Mouse (Mus musculus) intestine, embryonic 16.5 days (tissue): ENCODE data around the gene Setmar. TPM values are rescaled to one million over a fixed set of nuclear protein-coding genes. Genes with fewer than 3 reads are reported as not detected.
A peak's percentile ranks its signal among the peaks of the same experiment; 100 is the strongest.

Experiments
- ATAC-seq: fragments of 200-750 bp; cut with Nextera tagmentation; 2 replicates; pipeline ENCODE4 v1.8.0; 2017; ENCODE audit warnings: moderate TSS enrichment, moderate library complexity
- H3K27ac ChIP-seq: fragments of 300-500 bp; sonication (generic); 2 replicates; pipeline ENCODE4 v1.5.1; 2014; ENCODE audit warnings: mild to moderate bottlenecking, low read length
- H3K27me3 ChIP-seq: fragments of 300-500 bp; sonication (generic); replicated peaks from 2 replicates; pipeline ENCODE4 v1.6.1; 2014; ENCODE audit warnings: low read length, control low read depth, mixed read lengths; ENCODE audit not compliant: control insufficient read depth, insufficient read depth
- H3K36me3 ChIP-seq: fragments of 300-500 bp; sonication (generic); 2 replicates; pipeline ENCODE4 v1.6.1; 2014; ENCODE audit warnings: low read length, control low read depth; ENCODE audit not compliant: control insufficient read depth, insufficient read depth
- H3K4me1 ChIP-seq: fragments of 300-500 bp; sonication (generic); 2 replicates; pipeline ENCODE4 v1.6.1; 2014; ENCODE audit warnings: low read length, control low read depth, mixed read lengths; ENCODE audit not compliant: control insufficient read depth, insufficient read depth
- H3K4me2 ChIP-seq: fragments of 300-500 bp; sonication (generic); 2 replicates; pipeline ENCODE4 v1.6.1; 2014; ENCODE audit warnings: low read depth, low read length, control low read depth
- H3K4me3 ChIP-seq: fragments of 300-500 bp; sonication (generic); 2 replicates; pipeline ENCODE4 v1.5.1; 2014; ENCODE audit warnings: mild to moderate bottlenecking, low read length
- H3K9ac ChIP-seq: fragments of 300-500 bp; sonication (generic); 2 replicates; pipeline ENCODE4 v1.6.1; 2014; ENCODE audit warnings: low read depth, low read length
- H3K9me3 ChIP-seq: fragments of 300-500 bp; sonication (generic); 2 replicates; pipeline ENCODE4 v1.6.1; 2016; ENCODE audit warnings: low read length, control low read depth; ENCODE audit not compliant: control insufficient read depth
- WGBS: fragments of 180-500 bp; shearing (Covaris S2); extraction: QIAGEN DNeasy Blood & Tissue Kit; methylation state at CpG from one replicate; pipeline ENCODE4 v1.1.7; 2014; 5-methylcytosine and 5-hydroxymethylcytosine counted together
- polyA plus RNA-seq: library from polyadenylated mRNA; unstranded; fragments of >200 nt; fragmentation: Nextera tagmentation; extraction: Ambion mirVana; gene quantifications from 2 replicates; pipeline ENCODE4 v1.2.1, GENCODE M21; 2015

The Setmar gene
- polyA plus RNA-seq, 1 experiment from 2014 or later, result 6.5 TPM

GRCm38 (mm10) chr6:108073931-108074330 lies 9.1 kb downstream of the Setmar start:
- Histone ChIP-seq H3K9me3 (no peaks in the 10 kb centered on the region), H3K9ac (no peak overlapping the region), H3K4me2 (no peak overlapping the region), H3K4me3 (no peak overlapping the region), H3K4me1 (no peaks in the 10 kb centered on the region), H3K27me3 (no peaks in the 10 kb centered on the region), H3K36me3 (peaks cover 4% of the 10 kb centered on the region; the same call in 1 of the 2 replicates), H3K27ac (no peak overlapping the region)
- WGBS, result 90% methylated on average over 2 of the region's 2 CpGs
- no peak for ATAC-seq

GRCm38 (mm10) chr6:108074624-108075023 lies 9.8 kb downstream of the Setmar start:
- Histone ChIP-seq H3K9ac (no peak overlapping the region), H3K36me3 (peaks cover 4% of the 10 kb centered on the region; the same call in 1 of the 2 replicates), H3K9me3 (no peaks in the 10 kb centered on the region), H3K27ac (no peak overlapping the region), H3K4me3 (no peak overlapping the region), H3K4me1 (no peaks in the 10 kb centered on the region), H3K4me2 (no peak overlapping the region), H3K27me3 (no peaks in the 10 kb centered on the region)
- 91% methylated on average over 10 of the region's 10 CpGs for WGBS
- ATAC-seq, result no peak

- Histone ChIP-seq H3K4me1 (no peaks in the 10 kb centered on the region), H3K4me2 (no peak overlapping the region), H3K4me3 (no peak overlapping the region), H3K36me3 (peaks cover 4% of the 10 kb centered on the region; the same call in 1 of the 2 replicates), H3K27me3 (no peaks in the 10 kb centered on the region), H3K27ac (no peak overlapping the region), H3K9ac (no peak overlapping the region), H3K9me3 (no peaks in the 10 kb centered on the region)
- no peak for ATAC-seq
- WGBS, result 94% methylated on average over 7 of the region's 7 CpGs
Measured at GRCm38 (mm10) chr6:108075857-108076256, 11.0 kb downstream of the Setmar start.

GRCm38 (mm10) chr6:108091296-108091695 lies 26.5 kb downstream of the Setmar start:
- 73% methylated on average over 1 of the region's 1 CpGs for WGBS
- Histone ChIP-seq H3K4me3 (no peak overlapping the region), H3K9me3 (no peaks in the 10 kb centered on the region), H3K36me3 (no peaks in the 10 kb centered on the region), H3K27me3 (no peaks in the 10 kb centered on the region), H3K9ac (no peak overlapping the region), H3K27ac (no peak overlapping the region), H3K4me1 (no peaks in the 10 kb centered on the region), H3K4me2 (no peak overlapping the region)
- no peak for ATAC-seq

GRCm38 (mm10) chr6:108092646-108093045 lies 27.8 kb downstream of the Setmar start:
- no peaks in the 10 kb centered on the region for H3K9me3 ChIP-seq
- 83% methylated on average over 3 of the region's 3 CpGs for WGBS

GRCm38 (mm10) chr6:108093449-108093848 lies 28.6 kb downstream of the Setmar start:
- no peaks in the 10 kb centered on the region for H3K36me3 ChIP-seq
- WGBS, result 83% methylated on average over 3 of the region's 3 CpGs
- H3K4me3 ChIP-seq, result no peak overlapping the region
- H3K4me2 ChIP-seq, result no peak overlapping the region
- H3K27ac ChIP-seq, result no peak overlapping the region
- no peak for ATAC-seq
- H3K4me1 ChIP-seq, result no peaks in the 10 kb centered on the region
- H3K9ac ChIP-seq, result no peak overlapping the region
- no peaks in the 10 kb centered on the region for H3K27me3 ChIP-seq
- no peaks in the 10 kb centered on the region for H3K9me3 ChIP-seq

More at GRCm38 (mm10) chr6:108092646-108093045, 27.8 kb downstream of the Setmar start:
- Histone ChIP-seq H3K36me3 (no peaks in the 10 kb centered on the region), H3K4me1 (no peaks in the 10 kb centered on the region), H3K27me3 (no peaks in the 10 kb centered on the region), H3K27ac (no peak overlapping the region), H3K9ac (no peak overlapping the region), H3K4me2 (no peak overlapping the region), H3K4me3 (no peak overlapping the region)
- ATAC-seq, result no peak

- Histone ChIP-seq H3K4me2 (no peak overlapping the region), H3K27me3 (no peaks in the 10 kb centered on the region), H3K4me1 (no peaks in the 10 kb centered on the region), H3K9ac (no peak overlapping the region), H3K9me3 (no peaks in the 10 kb centered on the region), H3K36me3 (no peaks in the 10 kb centered on the region), H3K27ac (no peak overlapping the region), H3K4me3 (no peak overlapping the region)
- WGBS, result 86% methylated on average over 5 of the region's 5 CpGs
- no peak for ATAC-seq
Measured at GRCm38 (mm10) chr6:108095445-108095844, 30.6 kb downstream of the Setmar start.

GRCm38 (mm10) chr6:108098171-108098845 lies 33.5 kb downstream of the Setmar start:
- Histone ChIP-seq H3K4me1 (no peaks in the 10 kb centered on the region), H3K4me2 (no peak overlapping the region; the same call in 1 of the 2 replicates), H3K4me3 (no peak overlapping the region), H3K36me3 (no peaks in the 10 kb centered on the region), H3K27me3 (no peaks in the 10 kb centered on the region), H3K9ac (no peak overlapping the region), H3K27ac (no peak overlapping the region), H3K9me3 (no peaks in the 10 kb centered on the region)
- WGBS, result 24% methylated on average over 9 of the region's 9 CpGs
- ATAC-seq, result peak; percentile 67; the same call in 1 of the 2 replicates

- no peaks in the 10 kb centered on the region for H3K27me3 ChIP-seq
- 77% methylated on average over 3 of the region's 3 CpGs for WGBS
- no peaks in the 10 kb centered on the region for H3K4me1 ChIP-seq
- no peaks in the 10 kb centered on the region for H3K36me3 ChIP-seq
- no peak overlapping the region for H3K4me3 ChIP-seq
- no peaks in the 10 kb centered on the region for H3K9me3 ChIP-seq
- H3K4me2 ChIP-seq, result no peak overlapping the region; the same call in 1 of the 2 replicates
- ATAC-seq, result no peak
- H3K27ac ChIP-seq, result no peak overlapping the region
- no peak overlapping the region for H3K9ac ChIP-seq
Measured at GRCm38 (mm10) chr6:108098846-108099217, 34.0 kb downstream of the Setmar start.
